Mouse (Mus musculus) megakaryocyte, embryonic 14.5 days (primary cell): ENCODE measurements around the gene Gtf3c2.

ENCODE experiments used
- FLI1 ChIP-seq: IDR thresholded peaks from 2 replicates; pipeline ENCODE4 v1.6.1; 2012; ENCODE audit warnings: low read length, inconsistent platforms, mixed read lengths
- GATA1 ChIP-seq: IDR thresholded peaks from 3 replicates; pipeline ENCODE4 v1.6.1; 2012; ENCODE audit warnings: mixed read lengths, low read length, inconsistent platforms, borderline replicate concordance

DNA sequence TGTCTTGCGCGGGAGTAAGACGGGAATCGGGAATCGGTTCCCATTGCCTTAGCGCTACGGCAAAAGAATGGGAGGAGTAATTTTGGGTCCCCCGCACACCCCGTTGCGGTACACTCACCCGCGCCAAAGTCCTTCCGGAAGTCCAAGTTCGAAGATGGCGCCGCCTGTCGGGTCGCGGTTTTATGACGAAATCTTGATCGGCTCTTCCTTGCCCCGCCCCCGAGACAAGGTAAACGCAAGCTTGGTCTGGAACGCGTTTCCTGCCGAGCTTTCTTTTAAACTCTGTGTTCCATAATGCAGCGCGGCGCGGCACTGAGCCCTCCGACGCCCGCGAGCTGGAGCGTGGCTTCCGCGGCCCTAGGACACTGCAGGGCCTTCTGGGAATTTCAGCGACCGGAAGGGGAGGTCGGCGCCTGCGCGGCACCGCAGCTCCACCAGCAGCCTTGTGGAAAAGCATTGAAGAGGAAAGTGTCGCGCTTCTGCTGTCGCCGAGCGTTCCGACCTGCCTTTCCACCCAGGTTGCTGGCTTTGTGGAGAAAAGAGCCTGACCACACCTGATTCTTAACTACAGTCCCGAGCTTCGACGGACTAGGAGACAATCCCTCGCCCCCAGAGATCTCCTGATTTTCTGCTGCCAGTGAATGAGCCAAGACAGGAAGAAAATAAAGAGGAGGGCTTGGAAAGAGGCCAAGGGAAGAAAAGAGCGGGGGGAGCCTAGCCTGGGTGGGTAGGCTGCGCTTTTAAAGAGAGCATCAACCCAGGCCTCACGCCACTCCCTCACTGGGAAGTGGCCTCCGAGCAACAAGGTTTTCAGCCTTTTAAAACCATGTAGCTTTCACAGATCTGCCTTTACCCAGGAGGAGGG, at the start of gene Gtf3c2, which contains the start of gene Gm29609:
- no peak for TF ChIP-seq GATA1
- peak; percentile 61; the same call in 1 of the 2 replicates for TF ChIP-seq FLI1
